Mouse (Mus musculus) embryonic fibroblast, embryonic 13.5 days (primary cell): ENCODE results near the gene Bhlhb9.

Source experiments
- CTCF ChIP-seq: IDR thresholded peaks from 2 replicates; pipeline ENCODE4 v1.5.1; 2011; ENCODE audit warnings: mild to moderate bottlenecking, control low read depth, low read length, moderate library complexity, borderline replicate concordance; ENCODE audit not compliant: insufficient read depth
- POLR2A ChIP-seq: IDR thresholded peaks from 2 replicates; pipeline ENCODE4 v1.6.1; 2011; ENCODE audit warnings: low read depth, mild to moderate bottlenecking, control low read depth, low read length, moderate library complexity

GRCm38 (mm10) chrX:135768565-135768964, 28.8 kb upstream of the Bhlhb9 start:
- TF ChIP-seq CTCF (no peak), POLR2A (no peak)
